Mouse (Mus musculus): ENCODE measurements at regions not wholly inside any gene's neighbourhood (a gene's known extent, or its start where the extent isn't known, plus 50 kb on each side); places are given as distances from the start of the nearest gene placed in this dataset.

DNA sequence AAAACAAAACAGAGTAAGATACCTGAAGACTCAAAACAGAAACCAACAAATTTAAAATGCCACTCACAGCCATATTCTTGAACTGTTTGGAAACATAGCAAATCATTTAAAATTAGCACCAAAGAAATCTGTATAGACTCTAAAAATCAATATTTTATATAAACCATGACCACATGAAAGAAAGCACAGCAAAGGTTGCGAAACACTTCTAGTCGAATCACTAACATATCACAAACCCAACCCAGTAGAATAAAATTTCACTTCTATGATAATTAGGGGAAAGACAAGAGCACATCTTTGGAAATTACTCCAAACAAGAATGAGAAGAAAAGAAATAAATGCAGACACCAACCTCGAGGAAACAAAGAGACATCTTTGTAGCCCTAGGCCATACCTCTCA lies 630.0 kb upstream of the Sox9 start:
- Histone ChIP-seq H3K4me3 (ENCODE audit: inconsistent target) (no peak overlapping the region), H3K79me2 (ENCODE audit: inconsistent target) (no peaks in the 10 kb centered on the region), H3K27ac (no peak overlapping the region), H3K36me3 (ENCODE audit: inconsistent target) (no peaks in the 10 kb centered on the region)
- 86% methylated on average over 3 of the region's 3 CpGs for WGBS (ENCODE audit: missing documents)

- H3K79me2 ChIP-seq (ENCODE audit: inconsistent target), result no peaks in the 10 kb centered on the region
- no peaks in the 10 kb centered on the region for H3K36me3 ChIP-seq (ENCODE audit: inconsistent target)
- 96% methylated on average over 5 of the region's 5 CpGs for WGBS (ENCODE audit: missing documents)
- H3K27ac ChIP-seq, result no peak overlapping the region
- no peak overlapping the region for H3K4me3 ChIP-seq (ENCODE audit: inconsistent target)
Observed at GRCm38 (mm10) chr11:112153198-112153597, 628.8 kb upstream of the Sox9 start.

GRCm38 (mm10) chr11:112154712-112155319 lies 627.2 kb upstream of the Sox9 start:
- 17% methylated on average over 11 of the region's 11 CpGs for WGBS (ENCODE audit: missing documents)
- H3K36me3 ChIP-seq (ENCODE audit: inconsistent target), result no peaks in the 10 kb centered on the region
- no peak overlapping the region for H3K27ac ChIP-seq
- no peak overlapping the region for H3K4me3 ChIP-seq (ENCODE audit: inconsistent target)
- H3K79me2 ChIP-seq (ENCODE audit: inconsistent target), result no peaks in the 10 kb centered on the region

DNA sequence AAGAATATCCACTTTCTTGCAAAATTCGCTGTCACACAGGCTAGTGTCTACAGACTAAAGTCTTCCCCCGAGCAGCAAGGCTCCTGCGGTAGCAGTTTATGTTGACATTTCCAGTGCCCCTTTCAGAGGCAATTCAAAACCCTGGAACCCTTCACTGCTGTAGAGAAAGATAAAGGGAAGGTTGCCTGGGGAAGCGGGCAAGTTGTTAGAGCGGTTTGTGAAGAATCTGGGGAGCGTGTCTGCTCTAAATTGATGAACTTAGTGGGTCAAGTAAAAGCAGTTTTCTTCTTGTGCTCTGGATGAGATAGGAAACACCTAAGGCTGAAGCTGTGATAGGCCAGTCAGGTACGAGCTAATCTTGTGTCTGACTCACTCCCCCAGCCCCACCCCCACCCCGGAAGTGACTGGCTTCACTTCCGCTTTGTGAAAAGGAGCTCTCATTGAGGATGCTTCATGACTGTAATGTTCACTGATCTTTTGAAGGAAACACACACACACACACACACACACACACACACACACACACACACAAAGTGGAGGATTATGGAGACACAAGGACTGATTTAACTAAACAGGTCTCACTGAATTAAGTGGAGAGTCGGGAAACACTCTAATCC lies 626.6 kb upstream of the Sox9 start:
- H3K4me3 ChIP-seq (ENCODE audit: inconsistent target), result no peak overlapping the region
- WGBS (ENCODE audit: missing documents), result 16% methylated on average over 10 of the region's 10 CpGs
- no peak overlapping the region for H3K27ac ChIP-seq
- no peaks in the 10 kb centered on the region for H3K79me2 ChIP-seq (ENCODE audit: inconsistent target)
- no peaks in the 10 kb centered on the region for H3K36me3 ChIP-seq (ENCODE audit: inconsistent target)

DNA sequence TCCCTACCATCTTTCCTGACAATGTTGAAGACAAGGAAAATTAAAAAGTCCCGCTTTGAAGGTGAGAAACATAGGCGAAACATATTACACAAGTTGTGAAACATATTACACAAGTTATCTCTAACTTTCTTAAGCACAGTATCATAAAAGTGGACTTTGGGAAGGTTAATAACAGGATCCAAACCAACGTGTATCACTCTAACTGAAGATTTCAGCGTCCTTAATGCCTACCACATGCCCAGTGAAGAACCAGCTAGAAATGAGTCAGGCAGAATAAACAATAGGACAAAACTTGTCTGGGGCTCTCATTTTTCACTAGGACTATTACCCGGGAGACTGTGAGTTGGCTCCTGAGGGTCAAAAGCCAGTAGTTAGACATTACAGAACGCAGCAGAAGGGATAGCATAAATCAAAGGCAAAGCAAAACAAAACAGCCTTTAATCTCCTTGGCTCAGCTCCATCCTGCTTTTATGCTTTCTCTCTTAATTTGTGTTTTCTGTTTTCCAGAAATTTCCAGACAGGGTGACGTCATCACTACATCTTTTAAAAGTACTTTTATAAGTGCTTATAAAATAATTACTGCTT lies 618.3 kb upstream of the Sox9 start:
- no peak overlapping the region for H3K4me3 ChIP-seq (ENCODE audit: inconsistent target)
- WGBS (ENCODE audit: missing documents), result 77% methylated on average over 7 of the region's 7 CpGs

DNA sequence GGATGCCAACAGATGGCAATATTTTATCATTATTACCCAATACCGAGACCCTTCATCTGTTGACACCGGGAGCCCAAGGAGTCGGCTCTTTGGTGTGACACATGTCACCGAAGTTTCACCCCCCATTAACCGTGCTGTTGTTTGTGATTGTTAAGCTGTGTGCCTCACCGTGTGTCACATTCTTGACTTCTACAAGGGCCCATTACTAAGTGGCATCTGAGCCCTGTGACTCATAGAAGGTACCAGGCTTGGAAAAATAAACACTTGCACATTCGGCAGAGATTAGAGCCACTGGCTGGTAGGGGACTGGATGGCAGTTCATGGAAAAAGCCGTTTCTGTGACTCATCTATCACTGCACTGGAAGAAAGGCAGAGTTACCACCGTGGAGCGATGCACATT lies 608.4 kb upstream of the Sox9 start:
- 82% methylated on average over 10 of the region's 10 CpGs for WGBS (ENCODE audit: missing documents)
- H3K4me3 ChIP-seq (ENCODE audit: inconsistent target), result no peak overlapping the region

More for the DNA sequence above, 618.3 kb upstream of the Sox9 start:
- Histone ChIP-seq H3K36me3 (ENCODE audit: inconsistent target) (no peaks in the 10 kb centered on the region), H3K79me2 (ENCODE audit: inconsistent target) (no peaks in the 10 kb centered on the region), H3K27ac (no peak overlapping the region)

GRCm38 (mm10) chr11:112175302-112175701 lies 606.7 kb upstream of the Sox9 start:
- no peak overlapping the region for H3K27ac ChIP-seq
- H3K36me3 ChIP-seq (ENCODE audit: inconsistent target), result no peaks in the 10 kb centered on the region
- WGBS (ENCODE audit: missing documents), result 89% methylated on average over 6 of the region's 6 CpGs
- H3K4me3 ChIP-seq (ENCODE audit: inconsistent target), result no peak overlapping the region
- H3K79me2 ChIP-seq (ENCODE audit: inconsistent target), result no peaks in the 10 kb centered on the region

More for the DNA sequence above, 608.4 kb upstream of the Sox9 start:
- Histone ChIP-seq H3K27ac (no peak overlapping the region), H3K36me3 (ENCODE audit: inconsistent target) (no peaks in the 10 kb centered on the region), H3K79me2 (ENCODE audit: inconsistent target) (no peaks in the 10 kb centered on the region)

DNA sequence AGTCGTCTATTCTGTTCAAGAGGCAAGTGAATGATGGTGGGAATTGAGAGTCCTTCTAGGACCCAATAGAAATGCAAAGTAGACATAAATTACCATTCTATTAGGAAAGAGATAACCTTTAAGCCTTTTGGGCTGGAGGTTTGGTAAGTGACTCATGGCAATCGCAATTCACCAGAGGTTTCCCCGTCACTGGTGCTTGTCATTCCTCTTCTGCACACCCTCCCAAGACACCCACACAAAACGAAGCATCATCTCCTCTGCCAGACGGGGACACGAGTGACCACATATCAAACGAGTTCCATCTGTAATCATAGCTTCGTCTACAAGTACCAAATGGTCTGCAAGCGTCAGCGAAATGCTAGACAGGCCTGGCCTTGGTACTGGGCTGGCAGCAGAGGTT lies 601.4 kb upstream of the Sox9 start:
- no peak overlapping the region for H3K27ac ChIP-seq

DNA sequence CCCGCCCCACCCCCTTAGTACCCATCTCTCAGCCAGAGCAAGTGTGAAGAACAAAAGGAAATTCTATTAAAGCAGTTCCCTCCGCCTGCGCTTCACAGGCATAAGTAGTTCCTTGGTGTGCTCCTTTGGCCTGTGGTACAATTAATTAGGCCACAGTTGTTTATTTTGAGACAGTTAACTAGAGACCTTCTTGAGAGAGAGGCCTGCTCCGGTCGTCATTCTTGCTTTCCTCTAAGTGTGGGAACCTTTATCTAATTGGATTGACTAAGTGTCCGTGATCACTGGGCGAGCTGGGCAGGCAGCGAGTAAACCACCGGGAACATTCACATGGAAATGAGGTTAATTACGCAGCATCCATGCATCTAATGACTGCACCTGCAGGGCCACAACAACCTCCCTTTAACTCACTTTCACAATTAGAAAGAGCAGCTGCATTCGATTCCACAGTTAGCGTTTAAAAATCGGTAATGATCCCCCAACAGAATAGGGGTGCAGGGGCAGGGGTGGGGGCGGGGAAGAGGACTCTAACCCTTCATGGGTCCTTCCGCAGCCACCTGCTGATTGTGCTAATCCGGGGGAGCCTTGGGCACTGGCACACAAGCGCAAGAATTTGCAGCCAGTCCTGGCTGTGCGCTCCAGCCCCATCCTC lies 584.3 kb upstream of the Sox9 start:
- no peaks in the 10 kb centered on the region for H3K36me3 ChIP-seq (ENCODE audit: inconsistent target)
- 68% methylated on average over 17 of the region's 18 CpGs for WGBS (ENCODE audit: missing documents)
- H3K4me3 ChIP-seq (ENCODE audit: inconsistent target), result no peak overlapping the region
- H3K79me2 ChIP-seq (ENCODE audit: inconsistent target), result no peaks in the 10 kb centered on the region
- no peak overlapping the region for H3K27ac ChIP-seq

More for the DNA sequence above, 601.4 kb upstream of the Sox9 start:
- Histone ChIP-seq H3K79me2 (ENCODE audit: inconsistent target) (no peaks in the 10 kb centered on the region), H3K36me3 (ENCODE audit: inconsistent target) (no peaks in the 10 kb centered on the region), H3K4me3 (ENCODE audit: inconsistent target) (no peak overlapping the region)
- 91% methylated on average over 10 of the region's 10 CpGs for WGBS (ENCODE audit: missing documents)

DNA sequence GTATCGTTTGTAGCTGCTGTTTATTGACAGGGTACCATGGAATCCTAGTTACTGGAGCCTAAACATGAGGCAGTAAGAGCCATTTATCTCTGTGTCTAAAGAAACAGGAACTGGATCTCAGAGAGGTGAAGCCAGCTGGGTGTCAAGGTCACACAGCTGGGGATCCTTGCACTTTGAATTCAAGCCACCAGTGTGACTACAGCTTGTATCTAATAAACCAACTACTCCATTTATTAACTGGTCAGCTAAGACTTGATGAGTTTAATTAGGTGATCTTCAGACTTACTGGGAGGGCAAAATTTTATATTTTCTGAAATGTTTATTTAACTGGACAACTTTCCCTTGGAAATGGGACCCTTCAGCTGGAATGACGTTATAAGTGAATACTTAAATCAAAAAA lies 577.5 kb upstream of the Sox9 start:
- 64% methylated on average over 2 of the region's 2 CpGs for WGBS (ENCODE audit: missing documents)
- no peaks in the 10 kb centered on the region for H3K36me3 ChIP-seq (ENCODE audit: inconsistent target)
- H3K27ac ChIP-seq, result no peak overlapping the region
- no peaks in the 10 kb centered on the region for H3K79me2 ChIP-seq (ENCODE audit: inconsistent target)
- H3K4me3 ChIP-seq (ENCODE audit: inconsistent target), result no peak overlapping the region

GRCm38 (mm10) chr11:112209414-112209813 lies 572.6 kb upstream of the Sox9 start:
- Histone ChIP-seq H3K79me2 (ENCODE audit: inconsistent target) (no peaks in the 10 kb centered on the region), H3K36me3 (ENCODE audit: inconsistent target) (no peaks in the 10 kb centered on the region), H3K27ac (no peak overlapping the region), H3K4me3 (ENCODE audit: inconsistent target) (no peak overlapping the region)
- WGBS (ENCODE audit: missing documents), result 34% methylated on average over 4 of the region's 4 CpGs

DNA sequence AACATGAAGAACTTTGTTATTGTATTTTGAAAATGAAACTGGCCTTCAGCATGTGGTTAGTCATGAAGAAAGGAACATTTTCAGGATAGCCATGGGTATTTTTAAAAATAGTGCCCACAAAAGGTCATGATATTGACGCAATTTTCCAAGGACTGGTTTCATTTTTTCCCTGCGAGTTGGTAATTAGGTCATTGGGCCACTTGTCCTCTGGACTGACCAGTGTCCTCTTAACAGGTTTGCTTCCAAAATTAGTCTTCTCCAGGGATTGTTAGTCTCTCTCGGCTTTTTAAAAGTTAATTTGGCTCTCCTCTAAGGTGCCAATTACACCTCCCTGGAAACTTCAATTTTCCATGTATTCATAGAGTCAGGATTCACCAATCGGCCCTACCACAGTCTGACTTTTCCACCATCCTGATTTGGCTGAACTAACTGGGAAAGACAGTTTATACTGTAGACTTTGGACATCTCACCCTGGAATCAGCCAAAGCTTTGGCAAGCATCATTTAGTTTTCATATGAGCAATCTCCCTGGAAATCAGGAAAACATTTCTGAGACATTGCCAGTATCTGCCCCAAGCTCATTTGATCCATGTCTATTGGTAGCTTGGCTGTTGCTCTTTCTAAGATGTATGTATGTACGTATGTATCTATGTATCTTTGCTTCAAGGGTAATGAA lies 562.8 kb upstream of the Sox9 start:
- 96% methylated on average over 5 of the region's 5 CpGs for WGBS (ENCODE audit: missing documents)
- Histone ChIP-seq H3K79me2 (ENCODE audit: inconsistent target) (no peaks in the 10 kb centered on the region), H3K4me3 (ENCODE audit: inconsistent target) (no peak overlapping the region), H3K36me3 (ENCODE audit: inconsistent target) (no peaks in the 10 kb centered on the region), H3K27ac (no peak overlapping the region)

GRCm38 (mm10) chr11:112234492-112235116 lies 547.4 kb upstream of the Sox9 start:
- Histone ChIP-seq H3K79me2 (ENCODE audit: inconsistent target) (no peaks in the 10 kb centered on the region), H3K4me3 (ENCODE audit: inconsistent target) (no peak overlapping the region), H3K36me3 (ENCODE audit: inconsistent target) (no peaks in the 10 kb centered on the region), H3K27ac (no peak overlapping the region)
- 72% methylated on average over 7 of the region's 7 CpGs for WGBS (ENCODE audit: missing documents)
